Mouse (Mus musculus): ENCODE data around the gene Tmem222. TPM values are rescaled to one million over a fixed set of nuclear protein-coding genes. Genes with fewer than 3 reads are reported as not detected.
A peak's percentile ranks its signal among the peaks of the same experiment; 100 is the strongest.

Tmem222 gene
- total and polyA plus RNA-seq, 3 experiments: 51.8 to 69.2 TPM; not detected in 1

DNA sequence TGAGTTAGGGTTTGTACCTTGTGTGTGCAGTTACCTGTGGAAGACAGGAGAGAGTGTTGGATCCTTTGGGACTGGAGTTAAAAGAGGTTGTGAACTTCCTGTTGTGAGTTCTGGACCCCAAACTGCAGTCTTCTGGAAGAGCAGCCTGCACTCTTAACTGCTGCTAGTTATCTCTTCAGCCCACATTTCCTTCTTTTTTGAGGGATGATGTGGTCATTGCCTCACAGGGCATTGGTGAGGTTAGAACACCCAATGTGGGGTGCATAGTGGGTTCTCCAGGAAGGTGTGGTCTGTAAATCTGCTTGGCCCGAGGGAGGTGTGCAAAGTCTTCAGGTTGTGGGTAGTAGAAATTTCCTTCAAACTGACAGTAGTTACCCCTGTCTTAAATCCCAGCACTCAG is 33.3 kb downstream of the Tmem222 start:
- peak; percentile 75 for DNase-seq (ENCODE audit: low read depth, low spot score)
- Histone ChIP-seq H3K4me1 (ENCODE audit: control insufficient read depth in 1 of 2, insufficient read depth in 2 of 2, low read length in 2 of 2) (peaks cover 10 to 75% of the 10 kb centered on the region in 2 experiments), H3K27me3 (ENCODE audit: control insufficient read depth in 1 of 2, insufficient read depth in 2 of 2, low read length in 2 of 2) (no peaks in the 10 kb centered on the region)

DNA sequence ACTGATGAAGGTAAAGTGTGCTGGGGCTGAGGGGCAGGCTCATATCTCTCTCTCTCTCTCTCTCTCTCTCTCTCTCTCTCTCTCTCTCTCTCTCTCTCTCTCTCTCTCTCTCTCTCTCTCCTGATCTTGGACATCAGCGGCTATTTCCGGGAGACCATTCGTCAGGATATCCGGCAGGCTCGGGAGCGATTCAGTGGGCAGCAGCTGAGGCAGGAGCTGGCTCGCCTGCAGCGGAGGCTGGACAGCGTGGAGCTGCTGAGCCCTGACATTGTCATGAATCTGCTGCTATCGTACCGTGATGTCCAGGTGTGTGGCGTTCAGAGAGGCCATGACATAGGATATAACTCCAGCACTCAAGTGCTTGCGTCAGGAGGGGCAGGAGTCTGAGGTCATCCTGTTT is 34.1 kb downstream of the Tmem222 start:
- Histone ChIP-seq H3K27me3 (ENCODE audit: control insufficient read depth in 1 of 2, insufficient read depth in 2 of 2, low read length in 2 of 2) (no peaks in the 10 kb centered on the region), H3K9me3 (replicated peaks; ENCODE audit: insufficient read depth, low read length) (no peaks in the 10 kb centered on the region), H3K4me3 (ENCODE audit: control insufficient read depth in 1 of 2, insufficient read depth in 1 of 2, low read depth in 2 of 2, low read length in 2 of 2) (no peak overlapping the region), H3K4me1 (ENCODE audit: control insufficient read depth in 1 of 2, insufficient read depth in 2 of 2, low read length in 2 of 2) (peaks cover 10 to 78% of the 10 kb centered on the region in 2 experiments), H3K9ac (ENCODE audit: control insufficient read depth, low read depth, low read length, poor library complexity, severe bottlenecking) (peak overlapping the region; percentile 1), H3K36me3 (ENCODE audit: control insufficient read depth in 1 of 2, insufficient read depth in 2 of 2, low read length in 2 of 2) (peaks cover 0 to 52% of the 10 kb centered on the region in 2 experiments; a peak in 2 of 4 replicates), H3K27ac (ENCODE audit: control insufficient read depth, low read depth, low read length) (peak overlapping the region; percentile 81), H3K79me2 (ENCODE audit: control insufficient read depth, insufficient read depth, low read length, poor library complexity) (peaks cover 8% of the 10 kb centered on the region)
- TF ChIP-seq NRF1 (IDR thresholded peaks at IDR 0.05; ENCODE audit: insufficient read depth, low read depth, low read length, poor library complexity, severe bottlenecking) (no peak), JUND (IDR thresholded peaks at IDR 0.05; ENCODE audit: low read depth, low read length) (no peak), ETS1 (IDR thresholded peaks at IDR 0.05; ENCODE audit: low read depth, low read length) (no peak), MAFK (IDR thresholded peaks at IDR 0.05; ENCODE audit: borderline replicate concordance, low read depth, low read length) (no peak), GATA1 (IDR thresholded peaks at IDR 0.05; ENCODE audit: low read depth, low read length) (no peak), POLR2AphosphoS2 (IDR thresholded peaks at IDR 0.05; ENCODE audit: low read length) (no peak)
- no peak for DNase-seq (ENCODE audit: low read depth, low spot score)

More for the DNA sequence above, 33.3 kb downstream of the Tmem222 start:
- H3K4me3 ChIP-seq (ENCODE audit: control insufficient read depth in 1 of 2, insufficient read depth in 1 of 2, low read depth in 2 of 2, low read length in 2 of 2): no peak overlapping the region
- peaks cover 8% of the 10 kb centered on the region for H3K79me2 ChIP-seq (ENCODE audit: control insufficient read depth, insufficient read depth, low read length, poor library complexity)
- peak overlapping the region; percentile 81 for H3K27ac ChIP-seq (ENCODE audit: control insufficient read depth, low read depth, low read length)
- peak overlapping the region; percentile 32 for H3K9ac ChIP-seq (ENCODE audit: control insufficient read depth, low read depth, low read length, poor library complexity, severe bottlenecking)
- no peaks in the 10 kb centered on the region for H3K9me3 ChIP-seq (replicated peaks; ENCODE audit: insufficient read depth, low read length)
- TF ChIP-seq ETS1 (IDR thresholded peaks at IDR 0.05; ENCODE audit: low read depth, low read length): peak; percentile 67
- peak; percentile 65 for TF ChIP-seq SIN3A (IDR thresholded peaks at IDR 0.05; ENCODE audit: low read length)
- no peak for TF ChIP-seq E2F4 (IDR thresholded peaks at IDR 0.05; ENCODE audit: borderline replicate concordance, low read depth, low read length)
- TF ChIP-seq ZC3H11A (IDR thresholded peaks at IDR 0.05; ENCODE audit: low read depth, low read length): no peak
- TF ChIP-seq MYB (IDR thresholded peaks at IDR 0.05; ENCODE audit: low read depth, low read length): peak; percentile 59
- TF ChIP-seq HCFC1 (IDR thresholded peaks at IDR 0.05; ENCODE audit: low read depth, low read length): no peak; the same call in 1 of the 2 replicates
- peak; percentile 69; the same call in 1 of the 2 replicates for TF ChIP-seq MYC (IDR thresholded peaks at IDR 0.05; ENCODE audit: low read depth, low read length)
- TF ChIP-seq EP300 (IDR thresholded peaks at IDR 0.05; ENCODE audit: low read depth in 1 of 2, low read length in 2 of 2): peak; percentile 88 to 92
- TF ChIP-seq TCF12 (IDR thresholded peaks at IDR 0.05; ENCODE audit: low read depth, low read length): peak; percentile 89
- TF ChIP-seq GATA1 (IDR thresholded peaks at IDR 0.05; ENCODE audit: low read depth, low read length): peak; percentile 79
- peak; percentile 60; the same call in 1 of the 2 replicates for TF ChIP-seq RCOR1 (IDR thresholded peaks at IDR 0.05; ENCODE audit: low read depth, low read length)
- no peak for TF ChIP-seq ZMIZ1 (IDR thresholded peaks at IDR 0.05; ENCODE audit: low read depth, low read length)
- peak; percentile 26; the same call in 1 of the 2 replicates for TF ChIP-seq ELF1 (IDR thresholded peaks at IDR 0.05; ENCODE audit: low read depth, low read length)
- no peak for TF ChIP-seq POLR2AphosphoS5 (IDR thresholded peaks at IDR 0.05; ENCODE audit: borderline replicate concordance, low read depth, low read length)
- TF ChIP-seq TAL1 (IDR thresholded peaks at IDR 0.05; ENCODE audit: low read length): peak; percentile 84
- TF ChIP-seq POLR2A (IDR thresholded peaks at IDR 0.05; ENCODE audit: control insufficient read depth in 1 of 2, insufficient read depth in 1 of 2, low read depth in 1 of 2, low read length in 2 of 2, poor library complexity in 1 of 2): peak in 1 of 2 experiments; percentile 30; a peak in 1 of 4 replicates
- TF ChIP-seq TBP (IDR thresholded peaks at IDR 0.05; ENCODE audit: low read depth, low read length): peak; percentile 54; the same call in 1 of the 2 replicates
- no peak for TF ChIP-seq UBTF (IDR thresholded peaks at IDR 0.05; ENCODE audit: borderline replicate concordance, insufficient read depth, low read depth, low read length)
- H3K36me3 ChIP-seq (ENCODE audit: control insufficient read depth in 1 of 2, insufficient read depth in 2 of 2, low read length in 2 of 2): peaks cover 0 to 56% of the 10 kb centered on the region in 2 experiments; a peak in 2 of 4 replicates
